Mouse (Mus musculus): ENCODE measurements around the gene Gstk1.

Gstk1 gene

GRCm38 (mm10) chr6:42270817-42271216 is 25.1 kb downstream of the Gstk1 start:
- no peak for DNase-seq (ENCODE audit: low spot score)

- no peak for DNase-seq (ENCODE audit: low spot score)
Measured at GRCm38 (mm10) chr6:42276151-42276550, 30.4 kb downstream of the Gstk1 start.

- DNase-seq (ENCODE audit: low spot score), result no peak
Measured at GRCm38 (mm10) chr6:42282865-42283528, 37.3 kb downstream of the Gstk1 start.

- no peak for DNase-seq (ENCODE audit: low spot score)
Measured at GRCm38 (mm10) chr6:42286448-42286847, 40.7 kb downstream of the Gstk1 start, which contains the start of gene Clcn1. Gene Clcn1, plus strand, starts transcription at chr6:42286685.

GRCm38 (mm10) chr6:42287562-42287961 is 41.8 kb downstream of the Gstk1 start:
- no peak for DNase-seq (ENCODE audit: low spot score)

- no peak for DNase-seq (ENCODE audit: low spot score)
Measured at GRCm38 (mm10) chr6:42293327-42293726, 47.6 kb downstream of the Gstk1 start.

GRCm38 (mm10) chr6:42295549-42296094 is 49.9 kb downstream of the Gstk1 start:
- DNase-seq (ENCODE audit: low spot score), result no peak

- no peak for DNase-seq (ENCODE audit: low spot score)
Measured at GRCm38 (mm10) chr6:42299362-42299761, 53.6 kb downstream of the Gstk1 start.
